Mouse (Mus musculus): ENCODE results near the gene Slc10a6. TPM values are rescaled to one million over a fixed set of nuclear protein-coding genes. Genes with fewer than 3 reads are reported as not detected.

Gene Slc10a6
- polyA plus RNA-seq, 1 experiment: 0.88 TPM

DNA sequence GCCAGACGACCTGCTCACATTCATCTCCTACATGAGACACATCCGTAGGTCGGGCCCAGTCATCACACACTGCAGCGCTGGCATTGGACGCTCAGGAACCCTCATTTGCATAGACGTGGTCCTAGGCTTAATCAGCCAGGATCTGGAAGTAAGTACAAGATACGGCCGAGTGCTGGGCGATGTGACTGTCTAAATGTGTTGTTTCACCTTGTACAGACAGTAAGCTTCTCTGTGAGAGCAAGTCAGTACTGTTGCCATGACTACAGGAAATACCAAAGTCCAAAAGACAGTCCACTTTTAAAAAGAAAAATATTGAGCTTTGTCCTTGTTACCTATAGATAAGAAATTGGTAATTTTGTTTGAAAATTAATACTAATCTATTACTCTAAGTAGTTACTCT lies 35.6 kb downstream of the Slc10a6 start:
- Histone ChIP-seq H3K4me3 (ENCODE audit: insufficient read depth, low read depth, low read length) (no peak overlapping the region), H3K36me3 (ENCODE audit: control insufficient read depth, insufficient read depth, low read length) (peaks cover 4% of the 10 kb centered on the region), H3K27me3 (replicated peaks; ENCODE audit: control insufficient read depth, insufficient read depth, low read length) (no peaks in the 10 kb centered on the region), H3K4me1 (ENCODE audit: control insufficient read depth, insufficient read depth, low read length) (no peaks in the 10 kb centered on the region), H3K27ac (ENCODE audit: insufficient read depth, low read depth, low read length) (no peak overlapping the region)
- whole genome bisulfite sequencing: 72% methylated on average over 9 of the region's 9 CpGs
- no peak for DNase-seq
- TF ChIP-seq CTCF (conservative IDR thresholded peaks at IDR 0.05; ENCODE audit: insufficient read depth, insufficient read length, low read depth, low read length) (no peak), POLR2A (IDR thresholded peaks at IDR 0.05; ENCODE audit: low read depth, low read length) (no peak)

DNA sequence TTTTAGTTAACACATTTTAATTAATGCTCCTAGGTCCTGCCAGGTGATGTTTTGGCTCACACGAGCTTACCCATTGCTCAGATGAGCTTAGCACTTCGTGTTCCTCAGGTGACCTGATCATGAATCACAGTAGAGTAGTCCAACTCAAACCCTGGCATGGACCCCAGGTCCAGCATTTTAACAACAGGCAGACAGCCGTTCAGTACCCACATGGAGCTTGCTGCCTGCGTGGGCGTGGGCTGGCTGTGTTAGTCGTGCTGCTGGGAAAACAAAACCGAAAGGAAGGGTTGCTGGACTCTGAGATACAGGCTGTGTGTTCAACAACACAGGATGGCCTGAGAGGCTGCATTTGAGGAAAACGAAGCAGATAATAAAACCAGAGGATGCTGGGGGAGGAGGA lies 36.5 kb downstream of the Slc10a6 start:
- no peaks in the 10 kb centered on the region for H3K27me3 ChIP-seq (replicated peaks; ENCODE audit: control insufficient read depth, insufficient read depth, low read length)
- no peak overlapping the region for H3K27ac ChIP-seq (ENCODE audit: insufficient read depth, low read depth, low read length)
- no peak for DNase-seq
- peaks cover 3% of the 10 kb centered on the region for H3K36me3 ChIP-seq (ENCODE audit: control insufficient read depth, insufficient read depth, low read length)
- no peaks in the 10 kb centered on the region for H3K4me1 ChIP-seq (ENCODE audit: control insufficient read depth, insufficient read depth, low read length)
- H3K4me3 ChIP-seq (ENCODE audit: insufficient read depth, low read depth, low read length): no peak overlapping the region
- 59% methylated on average over 8 of the region's 8 CpGs for WGBS
- no peak for TF ChIP-seq POLR2A (IDR thresholded peaks at IDR 0.05; ENCODE audit: low read depth, low read length)
- no peak for TF ChIP-seq CTCF (conservative IDR thresholded peaks at IDR 0.05; ENCODE audit: insufficient read depth, insufficient read length, low read depth, low read length)

DNA sequence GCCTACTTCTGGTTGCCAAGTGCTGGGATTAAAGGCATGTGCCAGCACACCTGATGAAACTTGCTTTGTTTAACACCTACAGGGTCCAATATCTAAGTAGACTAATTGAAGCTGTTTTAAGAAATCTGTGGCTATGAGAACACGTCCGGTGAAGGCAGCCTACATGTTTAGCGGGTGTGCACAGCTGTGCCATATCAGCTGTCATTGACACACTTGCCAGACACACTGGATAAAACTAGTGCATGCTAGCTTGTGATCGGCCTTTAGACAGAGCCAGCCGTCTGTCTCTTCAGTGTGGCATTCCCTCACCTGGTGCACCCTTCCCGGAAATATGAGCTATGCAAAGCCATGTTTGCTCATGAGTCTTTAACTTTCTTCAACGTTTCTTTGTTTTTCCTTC lies 37.4 kb downstream of the Slc10a6 start:
- Histone ChIP-seq H3K36me3 (ENCODE audit: control insufficient read depth, insufficient read depth, low read length) (peaks cover 2% of the 10 kb centered on the region), H3K4me3 (ENCODE audit: insufficient read depth, low read depth, low read length) (no peak overlapping the region), H3K27ac (ENCODE audit: insufficient read depth, low read depth, low read length) (no peak overlapping the region), H3K27me3 (replicated peaks; ENCODE audit: control insufficient read depth, insufficient read depth, low read length) (no peaks in the 10 kb centered on the region), H3K4me1 (ENCODE audit: control insufficient read depth, insufficient read depth, low read length) (no peaks in the 10 kb centered on the region)
- DNase-seq: peak; percentile 21
- WGBS: 65% methylated on average over 7 of the region's 7 CpGs
- TF ChIP-seq CTCF (conservative IDR thresholded peaks at IDR 0.05; ENCODE audit: insufficient read depth, insufficient read length, low read depth, low read length) (no peak), POLR2A (IDR thresholded peaks at IDR 0.05; ENCODE audit: low read depth, low read length) (no peak)

DNA sequence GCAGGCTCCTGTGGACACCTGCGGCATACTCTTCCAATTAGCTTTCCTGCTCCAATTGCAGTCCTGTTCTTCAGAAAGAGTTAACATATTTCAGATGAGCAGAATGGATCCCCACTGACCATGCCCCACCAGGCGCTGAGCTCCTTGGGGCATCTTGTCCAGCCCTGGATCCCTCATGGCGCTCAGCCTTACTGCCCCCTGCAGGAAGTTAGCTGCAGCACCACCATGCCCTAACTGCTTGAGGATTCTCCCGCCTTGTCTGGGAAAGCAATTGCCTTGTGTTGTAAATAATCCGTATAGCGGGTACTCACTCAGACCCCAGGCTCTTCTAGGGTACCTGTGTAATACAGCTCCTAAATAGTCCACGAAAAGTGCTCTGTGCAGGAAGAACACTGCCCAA lies 42.0 kb downstream of the Slc10a6 start:
- Histone ChIP-seq H3K27ac (ENCODE audit: insufficient read depth, low read depth, low read length) (no peak overlapping the region), H3K27me3 (replicated peaks; ENCODE audit: control insufficient read depth, insufficient read depth, low read length) (no peaks in the 10 kb centered on the region), H3K36me3 (ENCODE audit: control insufficient read depth, insufficient read depth, low read length) (no peaks in the 10 kb centered on the region; the same call in none of the 2 replicates), H3K4me3 (ENCODE audit: insufficient read depth, low read depth, low read length) (no peak overlapping the region), H3K4me1 (ENCODE audit: control insufficient read depth, insufficient read depth, low read length) (no peaks in the 10 kb centered on the region)
- DNase-seq: peak; percentile 22
- 79% methylated on average over 7 of the region's 7 CpGs for WGBS
- TF ChIP-seq POLR2A (IDR thresholded peaks at IDR 0.05; ENCODE audit: low read depth, low read length) (no peak), CTCF (conservative IDR thresholded peaks at IDR 0.05; ENCODE audit: insufficient read depth, insufficient read length, low read depth, low read length) (peak; percentile 42; the same call in 1 of the 2 replicates)

DNA sequence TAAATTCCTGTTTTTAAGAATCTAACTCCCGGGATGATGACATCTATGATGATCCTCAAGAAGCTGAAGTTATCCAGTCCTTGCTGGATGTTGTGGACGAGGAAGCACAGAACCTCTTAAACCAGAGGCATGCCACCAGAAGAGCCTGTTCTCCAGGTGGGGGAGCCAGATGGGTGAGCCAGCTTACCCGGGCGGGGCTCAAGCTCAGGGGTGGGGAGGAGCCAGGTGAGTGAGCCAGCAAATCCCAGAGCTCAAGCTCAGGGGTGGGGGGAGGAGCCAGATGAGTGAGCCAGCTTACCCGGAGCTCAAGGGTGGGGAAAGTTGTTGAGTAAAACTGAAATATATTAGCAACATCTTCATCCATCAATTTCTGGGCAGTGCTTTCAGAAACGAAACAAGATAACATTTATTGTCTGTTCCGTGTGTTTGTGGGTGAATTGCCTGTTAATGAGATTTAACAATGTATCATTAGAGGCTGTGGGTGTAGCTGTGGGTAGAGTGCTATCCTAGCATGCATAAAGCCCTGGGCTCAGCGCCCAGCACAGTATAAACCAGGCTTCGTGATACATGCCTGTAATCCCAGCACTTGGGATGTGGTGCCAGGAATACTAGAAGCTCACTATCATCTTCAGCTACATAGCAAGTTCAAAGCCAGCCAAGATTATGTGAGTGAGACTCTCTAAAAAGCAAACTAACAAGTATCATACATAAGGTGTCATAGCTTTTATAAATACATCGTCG lies 49.4 kb downstream of the Slc10a6 start:
- TF ChIP-seq POLR2A (IDR thresholded peaks at IDR 0.05; ENCODE audit: low read depth, low read length) (no peak), CTCF (conservative IDR thresholded peaks at IDR 0.05; ENCODE audit: insufficient read depth, insufficient read length, low read depth, low read length) (no peak)
- peaks cover 4% of the 10 kb centered on the region for H3K36me3 ChIP-seq (ENCODE audit: control insufficient read depth, insufficient read depth, low read length)
- no peaks in the 10 kb centered on the region for H3K4me1 ChIP-seq (ENCODE audit: control insufficient read depth, insufficient read depth, low read length)
- H3K4me3 ChIP-seq (ENCODE audit: insufficient read depth, low read depth, low read length): no peak overlapping the region
- WGBS: 68% methylated on average over 11 of the region's 11 CpGs
- no peak overlapping the region for H3K27ac ChIP-seq (ENCODE audit: insufficient read depth, low read depth, low read length)
- DNase-seq: peak; percentile 16
- H3K27me3 ChIP-seq (replicated peaks; ENCODE audit: control insufficient read depth, insufficient read depth, low read length): no peaks in the 10 kb centered on the region

DNA sequence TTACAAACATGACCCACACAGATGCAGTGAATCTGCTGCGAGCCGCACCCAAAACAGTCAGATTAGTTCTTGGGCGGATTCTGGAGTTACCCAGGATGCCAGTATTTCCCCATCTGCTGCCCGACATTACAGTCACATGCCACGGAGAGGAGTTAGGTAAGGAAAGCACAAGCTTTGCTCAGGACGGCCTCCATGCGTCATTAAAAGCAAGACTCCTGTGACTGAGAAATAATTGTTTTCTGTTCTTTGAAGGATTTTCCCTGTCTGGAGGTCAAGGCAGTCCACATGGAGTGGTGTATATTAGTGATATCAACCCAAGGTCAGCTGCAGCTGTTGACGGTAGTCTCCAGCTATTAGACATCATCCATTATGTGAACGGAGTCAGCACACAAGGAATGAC lies 59.8 kb downstream of the Slc10a6 start:
- Histone ChIP-seq H3K36me3 (ENCODE audit: control insufficient read depth, insufficient read depth, low read length) (peaks cover 1% of the 10 kb centered on the region), H3K27ac (ENCODE audit: insufficient read depth, low read depth, low read length) (no peak overlapping the region), H3K4me1 (ENCODE audit: control insufficient read depth, insufficient read depth, low read length) (no peaks in the 10 kb centered on the region), H3K4me3 (ENCODE audit: insufficient read depth, low read depth, low read length) (no peak overlapping the region), H3K27me3 (replicated peaks; ENCODE audit: control insufficient read depth, insufficient read depth, low read length) (no peaks in the 10 kb centered on the region)
- no peak for TF ChIP-seq CTCF (conservative IDR thresholded peaks at IDR 0.05; ENCODE audit: insufficient read depth, insufficient read length, low read depth, low read length)
- no peak for TF ChIP-seq POLR2A (IDR thresholded peaks at IDR 0.05; ENCODE audit: low read depth, low read length)
- 86% methylated on average over 9 of the region's 9 CpGs for WGBS
- no peak for DNase-seq

DNA sequence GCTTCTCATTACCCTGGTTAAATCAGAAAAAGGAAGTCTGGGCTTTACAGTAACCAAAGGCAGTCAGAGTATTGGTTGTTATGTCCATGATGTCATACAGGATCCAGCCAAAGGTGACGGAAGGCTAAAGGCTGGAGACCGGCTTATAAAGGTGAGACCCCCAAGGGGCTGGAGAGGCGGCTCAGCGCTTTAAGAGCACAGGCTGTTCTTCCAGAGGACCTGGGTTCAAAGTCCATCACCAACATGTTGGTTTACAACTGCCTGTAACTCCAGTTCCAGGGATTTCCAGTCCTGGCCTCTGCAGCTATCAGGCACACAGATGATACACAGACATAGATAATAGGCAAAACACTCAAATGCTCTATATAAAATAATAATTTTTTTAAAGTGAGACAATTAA lies 61.2 kb downstream of the Slc10a6 start:
- H3K4me1 ChIP-seq (ENCODE audit: control insufficient read depth, insufficient read depth, low read length): no peaks in the 10 kb centered on the region
- TF ChIP-seq POLR2A (IDR thresholded peaks at IDR 0.05; ENCODE audit: low read depth, low read length) (no peak), CTCF (conservative IDR thresholded peaks at IDR 0.05; ENCODE audit: insufficient read depth, insufficient read length, low read depth, low read length) (no peak)
- H3K27me3 ChIP-seq (replicated peaks; ENCODE audit: control insufficient read depth, insufficient read depth, low read length): no peaks in the 10 kb centered on the region
- no peak overlapping the region for H3K27ac ChIP-seq (ENCODE audit: insufficient read depth, low read depth, low read length)
- H3K36me3 ChIP-seq (ENCODE audit: control insufficient read depth, insufficient read depth, low read length): peaks cover 1% of the 10 kb centered on the region
- 59% methylated on average over 4 of the region's 4 CpGs for WGBS
- no peak overlapping the region for H3K4me3 ChIP-seq (ENCODE audit: insufficient read depth, low read depth, low read length)
- DNase-seq: peak; percentile 51
